Mouse (Mus musculus): ENCODE data around the gene Vps72. TPM values are rescaled to one million over a fixed set of nuclear protein-coding genes. Genes with fewer than 3 reads are reported as not detected.

The Vps72 gene
- 128 TPM for polyA plus RNA-seq (2017; shearing (Covaris generic))

GRCm38 (mm10) chr3:95110911-95111726 is at the start of gene Vps72:
Gene Vps72, plus strand, starts transcription at chr3:95111022.

DNA sequence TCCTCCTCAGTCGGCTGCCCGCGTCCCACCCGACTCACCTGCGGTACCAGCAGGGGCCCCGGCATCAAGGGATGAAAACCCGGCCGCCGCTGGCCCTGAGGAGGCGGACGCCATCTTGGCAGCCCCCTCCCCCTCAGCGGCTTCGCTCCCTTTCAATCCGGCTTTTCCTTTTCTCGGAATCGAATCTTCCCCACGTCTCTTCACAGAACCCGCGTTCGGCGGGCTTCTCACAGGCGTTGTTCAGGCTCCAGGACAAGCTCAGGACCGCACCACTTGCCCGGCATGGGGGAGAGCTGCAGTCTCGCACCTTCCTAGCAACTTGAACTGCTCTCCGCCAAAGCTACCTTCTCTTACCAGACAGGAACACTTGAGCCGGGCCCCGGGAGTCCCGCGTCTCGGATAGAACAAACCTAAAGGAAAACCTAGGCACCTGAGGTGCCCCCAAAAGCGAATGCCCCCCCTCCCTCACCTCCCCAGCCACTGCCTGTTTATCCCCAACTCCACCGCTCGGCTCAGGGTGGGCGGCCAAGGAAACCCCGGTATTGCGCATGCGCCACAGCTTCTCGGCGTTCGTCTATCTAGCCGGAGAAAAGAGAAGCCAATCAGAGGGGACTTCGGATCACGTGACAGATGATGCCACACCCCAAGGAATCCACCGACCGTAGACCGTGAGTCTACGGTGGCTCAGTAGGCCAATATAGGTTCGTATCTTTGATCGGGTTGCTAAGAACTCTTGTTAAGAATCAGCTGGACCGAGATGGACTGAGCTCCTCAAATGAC is 4.3 kb upstream of the Vps72 start, which contains the start of gene Pip5k1a:
Gene Pip5k1a (minus strand): TSS at position 593 of the 780 bp plus-strand sequence.

GRCm38 (mm10) chr3:95124246-95124645 is 13.4 kb downstream of the Vps72 start, which contains the start of gene Tmod4:
Gene Tmod4, plus strand, starts transcription at chr3:95124476.

GRCm38 (mm10) chr3:95133680-95134101 is 22.9 kb downstream of the Vps72 start, which contains the start of the genes Scnm1 and Lysmd1:
Gene Scnm1, minus strand, starts transcription at chr3:95134011.
Gene Lysmd1, plus strand, starts transcription at chr3:95134088.

GRCm38 (mm10) chr3:95141952-95142616 is 31.3 kb downstream of the Vps72 start, which contains the start of gene Tnfaip8l2:
Gene Tnfaip8l2, minus strand, starts transcription at chr3:95142360.

DNA sequence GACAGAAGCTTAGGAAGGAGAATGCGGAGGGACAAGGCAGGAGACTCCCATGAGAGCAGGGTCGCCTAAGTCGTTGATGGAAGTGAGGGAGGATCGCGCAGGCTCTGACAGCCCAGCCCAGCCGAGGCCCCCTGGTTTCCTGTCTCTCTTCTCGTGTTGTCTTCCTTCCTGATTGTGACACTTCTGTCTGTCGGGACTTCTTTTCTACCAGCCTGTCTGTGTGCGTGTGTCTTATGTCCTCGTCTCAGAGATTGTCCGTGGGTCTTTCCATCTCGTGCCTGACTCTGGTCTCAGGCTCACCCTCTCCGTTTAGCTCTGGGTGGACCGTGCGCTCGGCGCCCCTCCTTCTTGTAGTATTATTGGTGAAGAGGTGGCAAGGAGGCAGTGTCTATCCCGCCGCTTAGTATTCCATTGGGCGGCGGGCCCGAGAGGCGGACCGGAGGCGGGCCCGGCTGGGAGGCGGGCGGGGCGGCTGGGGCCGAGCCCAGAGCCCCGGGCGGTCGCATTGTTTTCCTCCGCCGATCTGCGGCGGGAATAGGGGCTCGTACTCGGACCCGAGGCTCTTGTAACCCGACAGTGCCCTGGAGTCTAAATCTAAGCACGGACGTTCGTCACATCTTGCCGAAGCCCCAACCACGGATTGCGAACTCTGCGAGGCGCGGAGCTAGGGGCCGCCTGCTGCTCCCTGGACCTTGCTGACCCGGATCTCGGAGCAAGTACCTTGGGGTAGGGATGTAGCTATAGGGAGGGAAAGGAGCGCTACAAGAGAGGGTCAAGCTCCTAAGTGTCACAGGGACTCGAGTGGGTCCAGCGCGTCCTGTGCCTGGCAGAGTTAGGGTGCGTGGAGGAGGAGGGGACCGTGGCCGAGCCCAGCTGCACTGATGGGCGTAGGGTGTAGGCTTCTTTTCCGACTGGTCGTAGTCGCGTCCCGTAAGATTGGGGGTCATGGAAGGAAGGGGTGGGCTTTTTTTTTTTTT is 49.5 kb downstream of the Vps72 start, which contains the start of gene Sema6c:
Gene Sema6c (plus strand): TSS at position 471 of the 977 bp plus-strand sequence.

Other genes with a start within 250 kb of the Vps72 start
- 348 TPM for gene Psmb4, start 224.1 kb upstream of the Vps72 start, polyA plus RNA-seq (2017; shearing (Covaris generic))
- 6.7 TPM for gene Selenbp1, start 178.0 kb upstream of the Vps72 start, polyA plus RNA-seq (2017; shearing (Covaris generic))
- gene Rfx5, start 156.9 kb upstream of the Vps72 start, polyA plus RNA-seq (2017; shearing (Covaris generic)): 29.7 TPM
- 17.1 TPM for gene Pi4kb, start 136.3 kb upstream of the Vps72 start, polyA plus RNA-seq (2017; shearing (Covaris generic))
- gene Zfp687, start 95.6 kb upstream of the Vps72 start, polyA plus RNA-seq (2017; shearing (Covaris generic)): 96.9 TPM
- gene Psmd4, start 68.4 kb upstream of the Vps72 start, polyA plus RNA-seq (2017; shearing (Covaris generic)): 321 TPM
- 37.0 TPM for gene Pip5k1a, start 4.1 kb upstream of the Vps72 start, polyA plus RNA-seq (2017; shearing (Covaris generic))
- 3.8 TPM for gene Tmod4, start 13.5 kb downstream of the Vps72 start, polyA plus RNA-seq (2017; shearing (Covaris generic))
- gene Scnm1, start 23.0 kb downstream of the Vps72 start, polyA plus RNA-seq (2017; shearing (Covaris generic)): 111 TPM
- gene Lysmd1, start 23.1 kb downstream of the Vps72 start, polyA plus RNA-seq (2017; shearing (Covaris generic)): 34.8 TPM
- 282 TPM for gene Tnfaip8l2, start 31.3 kb downstream of the Vps72 start, polyA plus RNA-seq (2017; shearing (Covaris generic))
- gene Sema6c, start 49.4 kb downstream of the Vps72 start, polyA plus RNA-seq (2017; shearing (Covaris generic)): 0.43 TPM
- 34.6 TPM for gene Gabpb2, start 106.9 kb downstream of the Vps72 start, polyA plus RNA-seq (2017; shearing (Covaris generic))
- gene Cdc42se1, start 117.7 kb downstream of the Vps72 start, polyA plus RNA-seq (2017; shearing (Covaris generic)): 454 TPM
- gene Mllt11, start 121.1 kb downstream of the Vps72 start, polyA plus RNA-seq (2017; shearing (Covaris generic)): 9.5 TPM
- gene Gm128, start 130.6 kb downstream of the Vps72 start, polyA plus RNA-seq (2017; shearing (Covaris generic)): 1.4 TPM
- not detected for gene Bnipl, start 140.2 kb downstream of the Vps72 start, polyA plus RNA-seq (2017; shearing (Covaris generic))
- 37.4 TPM for gene Mindy1, start 170.3 kb downstream of the Vps72 start, polyA plus RNA-seq (2017; shearing (Covaris generic))
- gene Prune1, start 171.1 kb downstream of the Vps72 start, polyA plus RNA-seq (2017; shearing (Covaris generic)): 8.3 TPM
- gene Anxa9, start 196.2 kb downstream of the Vps72 start, polyA plus RNA-seq (2017; shearing (Covaris generic)): 0.89 TPM
- gene Cers2, start 203.8 kb downstream of the Vps72 start, polyA plus RNA-seq (2017; shearing (Covaris generic)): 332 TPM
- gene Setdb1, start 246.2 kb downstream of the Vps72 start, polyA plus RNA-seq (2017; shearing (Covaris generic)): 56.6 TPM